Comparison of ENCODE assay signal across 29 mouse cellular contexts in the genomic region with DNA sequence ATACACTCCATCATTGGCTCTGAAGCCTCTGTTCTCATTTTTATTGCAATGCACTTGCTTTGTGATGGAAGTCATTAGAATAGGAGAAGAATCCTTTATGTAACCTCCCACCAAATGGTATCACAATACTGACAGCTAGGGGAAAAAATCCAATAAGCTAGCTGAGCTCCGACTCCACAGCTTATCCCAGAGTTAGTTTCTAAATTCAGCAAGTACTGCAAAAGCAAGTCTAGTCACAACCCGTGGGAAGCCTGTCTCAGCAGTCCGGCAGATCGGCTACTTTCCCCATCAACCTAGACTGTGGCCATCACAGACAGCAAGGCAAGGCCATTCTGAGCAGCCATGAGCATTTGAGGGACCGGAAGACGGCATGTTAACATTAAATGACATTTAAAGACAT.
DNase-seq lines count a peak whose midpoint lies in the region; ATAC-seq lines count a peak whose summit lies in the region.
"Had no signal": no experiment of that assay in that cellular context is flagged by ENCODE, and none has a peak within 500 bp of the region (broad histone marks: within the 10 kb centered on the region; RNA-seq: fewer than 3 reads in every experiment).

No protein-coding gene starts in this region.

- ATAC-seq in frontal cortex, adult (ENCODE audit: low TSS enrichment): peak; percentile 84
- no peak for ATAC-seq in liver, embryonic 12.5 days
- ATAC-seq: activated CD4-positive, CD25-positive, alpha-beta regulatory T cell, adult 4 months; forebrain, embryonic 14.5 days; forebrain, postnatal 0 days; hindbrain, embryonic 16.5 days; intestine, embryonic 15.5 days had no signal

- H3K9me3 ChIP-seq in heart, embryonic 10.5 days: no peaks in the 10 kb centered on the region
- H3K9me3 ChIP-seq in liver, embryonic 12.5 days (replicated peaks): no peaks in the 10 kb centered on the region
- H3K9me3 ChIP-seq: embryonic facial prominence, embryonic 12.5 days; embryonic facial prominence, embryonic 15.5 days; heart, embryonic 15.5 days; hindbrain, embryonic 10.5 days; hindbrain, embryonic 13.5 days; intestine, embryonic 15.5 days had no signal

- intact Hi-C loops in left cerebral cortex, postnatal 36 days (cut with DNase I): no loop called here

- H3K4me1 ChIP-seq in heart, embryonic 10.5 days: no peaks in the 10 kb centered on the region
- no peaks in the 10 kb centered on the region for H3K4me1 ChIP-seq in liver, embryonic 12.5 days
- H3K4me1 ChIP-seq: embryonic facial prominence, embryonic 12.5 days; embryonic facial prominence, embryonic 15.5 days; heart, embryonic 12.5 days; heart, embryonic 15.5 days; hindbrain, embryonic 10.5 days; hindbrain, embryonic 13.5 days; intestine, embryonic 15.5 days had no signal

- no peak overlapping the region for H3K4me2 ChIP-seq in liver, embryonic 12.5 days
- H3K4me2 ChIP-seq: embryonic facial prominence, embryonic 12.5 days; embryonic facial prominence, embryonic 15.5 days; heart, embryonic 12.5 days; heart, embryonic 15.5 days; hindbrain, embryonic 13.5 days; intestine, embryonic 15.5 days had no signal

- DNase-seq in frontal cortex, postnatal 10 days (ENCODE audit: low spot score in 2 of 2): no peak
- DNase-seq in heart, adult 11 months: peak; percentile 45
- no peak for DNase-seq in heart, embryonic 10.5 days (ENCODE audit: low spot score)
- peak; percentile 12 for DNase-seq in right cerebral cortex, adult 18-20 months
- DNase-seq in right cerebral cortex, postnatal 36 days (ENCODE audit: low spot score in 2 of 2): no peak
- peak; percentile 9 to 11 for DNase-seq in left cerebral cortex, postnatal 36 days (ENCODE audit: low spot score in 2 of 2)
- DNase-seq: adrenal gland, adult 8-10 months; adrenal gland, postnatal 36 days; cerebellum, adult 11 months; cerebellum, adult 2 months; cerebellum, adult 9-11 months; cerebellum, postnatal 25 days; forebrain, postnatal 0 days; gastrocnemius, adult 2 months; gastrocnemius, postnatal 36 days; heart, postnatal 10 days; heart, postnatal 36 days had no signal

- H3K4me3 ChIP-seq in heart, embryonic 10.5 days: no peak overlapping the region
- H3K4me3 ChIP-seq in liver, embryonic 12.5 days: no peak overlapping the region
- H3K4me3 ChIP-seq: embryonic facial prominence, embryonic 12.5 days; embryonic facial prominence, embryonic 15.5 days; gastrocnemius, adult 2 months; heart, embryonic 12.5 days; heart, embryonic 15.5 days; hindbrain, embryonic 10.5 days; hindbrain, embryonic 13.5 days; intestine, embryonic 15.5 days had no signal

- no peaks in the 10 kb centered on the region for H3K36me3 ChIP-seq in heart, embryonic 10.5 days
- H3K36me3 ChIP-seq in liver, embryonic 12.5 days: no peaks in the 10 kb centered on the region
- H3K36me3 ChIP-seq: embryonic facial prominence, embryonic 12.5 days; embryonic facial prominence, embryonic 15.5 days; heart, embryonic 12.5 days; heart, embryonic 15.5 days; hindbrain, embryonic 10.5 days; hindbrain, embryonic 13.5 days; intestine, embryonic 15.5 days had no signal

- H3K9ac ChIP-seq in liver, embryonic 12.5 days: no peak overlapping the region
- H3K9ac ChIP-seq: embryonic facial prominence, embryonic 12.5 days; embryonic facial prominence, embryonic 15.5 days; forebrain, postnatal 0 days; heart, embryonic 12.5 days; heart, embryonic 15.5 days; hindbrain, embryonic 13.5 days; intestine, embryonic 15.5 days had no signal

- H3K27ac ChIP-seq in heart, embryonic 10.5 days: no peak overlapping the region
- no peak overlapping the region for H3K27ac ChIP-seq in liver, embryonic 12.5 days
- H3K27ac ChIP-seq: embryonic facial prominence, embryonic 12.5 days; embryonic facial prominence, embryonic 15.5 days; gastrocnemius, adult 2 months; heart, embryonic 15.5 days; hindbrain, embryonic 10.5 days; hindbrain, embryonic 13.5 days; intestine, embryonic 15.5 days had no signal

- H3K27me3 ChIP-seq in heart, embryonic 10.5 days (ENCODE audit: insufficient read depth, poor library complexity, severe bottlenecking): no peaks in the 10 kb centered on the region
- no peaks in the 10 kb centered on the region for H3K27me3 ChIP-seq in liver, embryonic 12.5 days (replicated peaks)
- H3K27me3 ChIP-seq: embryonic facial prominence, embryonic 12.5 days; embryonic facial prominence, embryonic 15.5 days; heart, embryonic 12.5 days; heart, embryonic 15.5 days; hindbrain, embryonic 13.5 days; intestine, embryonic 15.5 days had no signal

- WGBS in heart, embryonic 10.5 days: 82% methylated on average over 6 of the region's 6 CpGs
- 74% methylated on average over 6 of the region's 6 CpGs for WGBS in liver, embryonic 12.5 days (ENCODE audit: insufficient replicate concordance)

Comparison
In these comparisons a context has a peak if more than half of its experiments do, and no peak if none do; other contexts are left out.
1. DNase-seq: peak in heart, adult 11 months (single experiment), right cerebral cortex, adult 18-20 months (single experiment) and left cerebral cortex, postnatal 36 days (2 of 2); none in frontal cortex, postnatal 10 days (0 of 2), heart, embryonic 10.5 days (single experiment) and right cerebral cortex, postnatal 36 days (0 of 2).